Mouse (Mus musculus) induced T-regulatory cell, adult 2 months (primary cell): ENCODE results near the gene Creg1.

Source experiments
- DNase-seq: peaks from one replicate; pipeline ENCODE4 v3.0.0-alpha.2; 2012; ENCODE audit warnings: low read depth

Gene Creg1

GRCm38 (mm10) chr1:165763635-165764372 lies at the start of gene Creg1:
Gene Creg1, plus strand, starts transcription at chr1:165763746.
- peak; percentile 98 for DNase-seq

- no peak for DNase-seq
Observed at GRCm38 (mm10) chr1:165713798-165714197, 49.7 kb upstream of the Creg1 start.

- no peak for DNase-seq
Observed at GRCm38 (mm10) chr1:165716426-165716825, 47.1 kb upstream of the Creg1 start.

- peak; percentile 78 for DNase-seq
Observed at GRCm38 (mm10) chr1:165717711-165718542, 45.6 kb upstream of the Creg1 start.

GRCm38 (mm10) chr1:165718543-165719105 lies 44.9 kb upstream of the Creg1 start:
- DNase-seq, result no peak

- peak; percentile 79 for DNase-seq
Observed at GRCm38 (mm10) chr1:165722531-165723123, 40.9 kb upstream of the Creg1 start.

GRCm38 (mm10) chr1:165724219-165725033 lies 39.1 kb upstream of the Creg1 start:
- DNase-seq, result peak; percentile 58

GRCm38 (mm10) chr1:165725039-165725644 lies 38.4 kb upstream of the Creg1 start:
- peak; percentile 3 for DNase-seq

GRCm38 (mm10) chr1:165726986-165727385 lies 36.6 kb upstream of the Creg1 start:
- DNase-seq, result no peak

- no peak for DNase-seq
Observed at GRCm38 (mm10) chr1:165728057-165728639, 35.4 kb upstream of the Creg1 start.

- peak; percentile 60 for DNase-seq
Observed at GRCm38 (mm10) chr1:165730129-165730528, 33.4 kb upstream of the Creg1 start.

GRCm38 (mm10) chr1:165731553-165731952 lies 32.0 kb upstream of the Creg1 start:
- DNase-seq, result no peak

GRCm38 (mm10) chr1:165734840-165735239 lies 28.7 kb upstream of the Creg1 start:
- no peak for DNase-seq

GRCm38 (mm10) chr1:165735826-165736818 lies 27.4 kb upstream of the Creg1 start:
- peak; percentile 94 for DNase-seq

GRCm38 (mm10) chr1:165737451-165737850 lies 26.1 kb upstream of the Creg1 start:
- DNase-seq, result no peak

- DNase-seq, result no peak
Observed at GRCm38 (mm10) chr1:165737867-165738266, 25.7 kb upstream of the Creg1 start.

- DNase-seq, result no peak
Observed at GRCm38 (mm10) chr1:165738985-165739384, 24.6 kb upstream of the Creg1 start.

GRCm38 (mm10) chr1:165741989-165742388 lies 21.6 kb upstream of the Creg1 start:
- no peak for DNase-seq

- DNase-seq, result no peak
Observed at GRCm38 (mm10) chr1:165748053-165748452, 15.5 kb upstream of the Creg1 start.
